Mouse (Mus musculus) regulatory T cell (primary cell): ENCODE results near the gene Ppp1r10.

Source experiments
- in situ Hi-C: fragments of 300-600 bp; cut with MboI, MseI; formaldehyde crosslinking; loops from one replicate; pipeline ENCODE4 v1.15.1; 2025; ENCODE audit warnings: high pct_unique_total_duplicates

The Ppp1r10 gene

GRCm38 (mm10) chr17:35916297-35917142, at the start of gene Ppp1r10, which contains the start of gene Mrps18b:
Gene Ppp1r10 (plus strand): TSS chr17:35916434.
Gene Mrps18b (minus strand): TSS chr17:35916389.
- in situ Hi-C loops, result no loop called here

- in situ Hi-C loops, result loop anchor here (5.0 kb wide), 2 partner anchors 40 to 100 kb away; partner anchors contain the start of gene Abcf1
Measured at GRCm38 (mm10) chr17:35866911-35867890, 49.0 kb upstream of the Ppp1r10 start.

- in situ Hi-C loops, result loop anchor here (5.0 kb wide), 2 partner anchors 39 to 99 kb away; partner anchors contain the start of gene Abcf1
Measured at GRCm38 (mm10) chr17:35868165-35868820, 47.9 kb upstream of the Ppp1r10 start.

- in situ Hi-C loops, result loop anchor here (5.0 kb wide), 2 partner anchors 38 to 98 kb away; partner anchors contain the start of gene Abcf1
Measured at GRCm38 (mm10) chr17:35868961-35869345, 47.3 kb upstream of the Ppp1r10 start.

GRCm38 (mm10) chr17:35869346-35870067, 46.7 kb upstream of the Ppp1r10 start:
- in situ Hi-C loops, result loop anchor here (5.0 kb wide), 3 partner anchors 32 to 98 kb away; partner anchors contain the start of genes Abcf1 and Tubb5

GRCm38 (mm10) chr17:35870151-35870883, 45.9 kb upstream of the Ppp1r10 start:
- in situ Hi-C loops, result loop anchor here (5.0 kb wide), 1 partner anchor 33 kb away; the partner anchor contains the start of gene Tubb5

GRCm38 (mm10) chr17:35870884-35871696, 45.1 kb upstream of the Ppp1r10 start:
- in situ Hi-C loops, result loop anchor here (5.0 kb wide), 1 partner anchor 34 kb away; the partner anchor contains the start of gene Tubb5

- in situ Hi-C loops, result loop anchor here (5.0 kb wide), 1 partner anchor 37 kb away; the partner anchor contains the start of gene Tubb5
Measured at GRCm38 (mm10) chr17:35873774-35874519, 42.3 kb upstream of the Ppp1r10 start.

GRCm38 (mm10) chr17:35874721-35875120, 41.5 kb upstream of the Ppp1r10 start:
- in situ Hi-C loops, result loop anchor here (5.0 kb wide), 1 partner anchor 37 kb away; the partner anchor contains the start of gene Tubb5

- in situ Hi-C loops, result no loop called here
Measured at GRCm38 (mm10) chr17:35879245-35880057, 36.8 kb upstream of the Ppp1r10 start, which contains the start of gene Dhx16. Gene Dhx16 (plus strand): TSS chr17:35879819.

- in situ Hi-C loops, result no loop called here
Measured at GRCm38 (mm10) chr17:35882924-35883323, 33.3 kb upstream of the Ppp1r10 start.

- in situ Hi-C loops, result no loop called here
Measured at GRCm38 (mm10) chr17:35883777-35884176, 32.5 kb upstream of the Ppp1r10 start.

- in situ Hi-C loops, result no loop called here
Measured at GRCm38 (mm10) chr17:35887725-35888124, 28.5 kb upstream of the Ppp1r10 start.

GRCm38 (mm10) chr17:35896781-35897643, 19.2 kb upstream of the Ppp1r10 start, which contains the start of gene 2310061I04Rik:
Gene 2310061I04Rik (minus strand): TSS chr17:35897431.
- in situ Hi-C loops, result no loop called here

- in situ Hi-C loops, result no loop called here
Measured at GRCm38 (mm10) chr17:35897644-35898573, 18.3 kb upstream of the Ppp1r10 start.
